11 mouse cellular contexts compared by ENCODE assay signal in the genomic region with DNA sequence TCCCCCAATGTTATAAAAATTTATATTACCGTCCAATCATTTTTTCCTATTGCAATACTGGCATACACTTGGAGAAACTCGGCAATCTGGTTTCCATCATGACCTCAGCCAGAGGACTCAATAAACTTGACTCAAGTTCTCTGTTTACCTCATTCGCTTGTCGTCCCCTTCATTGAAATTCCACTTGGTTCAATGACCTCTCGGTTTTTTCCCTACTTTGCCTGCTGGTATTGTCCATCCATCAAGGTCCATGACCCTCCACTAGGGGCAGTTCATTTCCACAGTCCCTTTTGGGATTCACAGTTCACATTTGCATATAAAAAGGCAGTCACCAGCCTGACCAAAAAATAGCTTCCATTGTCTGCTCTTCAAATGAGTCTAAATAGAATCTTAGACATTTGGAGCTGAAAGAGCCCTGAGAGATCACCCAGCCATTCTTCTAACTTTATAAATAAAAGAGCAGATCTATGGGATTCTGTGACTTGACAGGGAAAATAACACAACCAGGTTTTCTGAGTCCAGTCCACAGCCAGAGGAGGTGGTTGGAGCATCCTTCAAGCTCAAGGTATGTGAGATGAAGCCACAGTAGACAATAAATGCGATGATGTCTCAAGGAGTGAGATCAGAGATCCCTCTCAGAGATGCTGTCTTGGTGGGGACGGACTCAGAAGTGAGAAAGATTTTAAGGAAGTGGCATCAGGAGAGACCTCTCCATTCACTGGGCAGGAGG.
DNase-seq lines count a peak whose midpoint lies in the region; ATAC-seq and TF ChIP-seq lines count a peak whose summit lies in the region.
"Had no signal": no experiment of that assay in that cellular context is flagged by ENCODE, and none has a peak within 500 bp of the region (broad histone marks: within the 10 kb centered on the region; RNA-seq: fewer than 3 reads in every experiment).

No protein-coding gene starts in this region.

- H3K27me3 ChIP-seq in forebrain, embryonic 14.5 days (replicated peaks; ENCODE audit: control insufficient read depth, insufficient read depth, low read length) = no peaks in the 10 kb centered on the region
- no peaks in the 10 kb centered on the region for H3K27me3 ChIP-seq in forebrain, embryonic 16.5 days (replicated peaks; ENCODE audit: control insufficient read depth, insufficient read depth, low read length)
- no peaks in the 10 kb centered on the region for H3K27me3 ChIP-seq in embryonic facial prominence, embryonic 11.5 days (ENCODE audit: control insufficient read depth, insufficient read depth, low read length)
- H3K27me3 ChIP-seq: neural tube, embryonic 13.5 days had no signal

- no peaks in the 10 kb centered on the region for H3K36me3 ChIP-seq in forebrain, embryonic 14.5 days (ENCODE audit: control insufficient read depth, insufficient read depth, low read length)
- no peaks in the 10 kb centered on the region for H3K36me3 ChIP-seq in forebrain, embryonic 16.5 days (ENCODE audit: control insufficient read depth, insufficient read depth)
- H3K36me3 ChIP-seq in embryonic facial prominence, embryonic 11.5 days (replicated peaks; ENCODE audit: control insufficient read depth, insufficient read depth, low read depth, low read length) = no peaks in the 10 kb centered on the region
- H3K36me3 ChIP-seq: neural tube, embryonic 13.5 days had no signal

- no peaks in the 10 kb centered on the region for H3K9me3 ChIP-seq in forebrain, embryonic 14.5 days (replicated peaks; ENCODE audit: control insufficient read depth, low read length)
- H3K9me3 ChIP-seq in forebrain, embryonic 16.5 days (ENCODE audit: control insufficient read depth, low read length) = no peaks in the 10 kb centered on the region
- H3K9me3 ChIP-seq in embryonic facial prominence, embryonic 11.5 days (replicated peaks; ENCODE audit: control insufficient read depth, low read length) = no peaks in the 10 kb centered on the region
- H3K9me3 ChIP-seq: neural tube, embryonic 13.5 days had no signal

- H3K4me1 ChIP-seq in forebrain, embryonic 14.5 days (ENCODE audit: control insufficient read depth, insufficient read depth, low read length) = peaks cover 5% of the 10 kb centered on the region
- H3K4me1 ChIP-seq in forebrain, embryonic 16.5 days (replicated peaks; ENCODE audit: control insufficient read depth, insufficient read depth, low read length) = 0 out of 2 replicates have a peak, but pooled peaks cover 2% of the 10 kb centered on the region
- H3K4me1 ChIP-seq in embryonic facial prominence, embryonic 11.5 days (ENCODE audit: control insufficient read depth, insufficient read depth, low read length) = no peaks in the 10 kb centered on the region
- H3K4me1 ChIP-seq: neural tube, embryonic 13.5 days had no signal

- H3K27ac ChIP-seq in forebrain, embryonic 14.5 days (ENCODE audit: low read depth, low read length) = no peak overlapping the region
- H3K27ac ChIP-seq in forebrain, embryonic 16.5 days (ENCODE audit: low read length) = no peak overlapping the region
- H3K27ac ChIP-seq in layer of hippocampus, adult 2 months = no peak overlapping the region
- no peak overlapping the region for H3K27ac ChIP-seq in embryonic facial prominence, embryonic 11.5 days (replicated peaks; ENCODE audit: low read depth, low read length)
- H3K27ac ChIP-seq: neural tube, embryonic 13.5 days had no signal

- no peak overlapping the region for H3K4me2 ChIP-seq in forebrain, embryonic 14.5 days (ENCODE audit: low read length)
- no peak overlapping the region for H3K4me2 ChIP-seq in forebrain, embryonic 16.5 days (ENCODE audit: low read length)
- H3K4me2 ChIP-seq in embryonic facial prominence, embryonic 11.5 days (ENCODE audit: low read depth, low read length) = no peak overlapping the region
- H3K4me2 ChIP-seq: neural tube, embryonic 13.5 days had no signal

- DNase-seq in forebrain, embryonic 14.5 days (ENCODE audit: low spot score) = peak; percentile 41
- no peak for DNase-seq in layer of hippocampus, adult 2 months (ENCODE audit: low spot score in 2 of 2)
- no peak for DNase-seq in layer of hippocampus, adult 11-12 months (ENCODE audit: low spot score)
- peak; percentile 70 for DNase-seq in ES-CJ7 (ENCODE audit: low read depth, low spot score)
- DNase-seq in embryonic facial prominence, embryonic 11.5 days (ENCODE audit: low spot score) = peak; percentile 54
- no peak for DNase-seq in adrenal gland, postnatal 10 days
- DNase-seq in right cerebral cortex, postnatal 14 days = no peak
- DNase-seq: kidney, adult 18-20 months; right cerebral cortex, postnatal 25 days had no signal

- ATAC-seq in forebrain, embryonic 14.5 days = no peak
- ATAC-seq in forebrain, embryonic 16.5 days = no peak
- ATAC-seq in embryonic facial prominence, embryonic 11.5 days (replicated peaks; ENCODE audit: insufficient number of reproducible peaks, low FRiP score, low TSS enrichment, low read depth) = no peak

- peak; percentile 56 for TF ChIP-seq CTCF in layer of hippocampus, adult 2 months (conservative IDR thresholded peaks at IDR 0.05)

- 32% methylated on average over 7 of the region's 7 CpGs for WGBS in forebrain, embryonic 14.5 days
- WGBS in forebrain, embryonic 16.5 days = 44% methylated on average over 7 of the region's 7 CpGs
- WGBS in embryonic facial prominence, embryonic 11.5 days = 61% methylated on average over 7 of the region's 7 CpGs

- H3K4me3 ChIP-seq in forebrain, embryonic 14.5 days (ENCODE audit: low read depth, low read length) = no peak overlapping the region
- no peak overlapping the region for H3K4me3 ChIP-seq in forebrain, embryonic 16.5 days (replicated peaks; ENCODE audit: low read length)
- H3K4me3 ChIP-seq in layer of hippocampus, adult 2 months = no peak overlapping the region
- H3K4me3 ChIP-seq in embryonic facial prominence, embryonic 11.5 days (ENCODE audit: low read depth, low read length) = no peak overlapping the region
- H3K4me3 ChIP-seq: neural tube, embryonic 13.5 days had no signal

- no peak overlapping the region for H3K9ac ChIP-seq in forebrain, embryonic 14.5 days (ENCODE audit: low read length)
- no peak overlapping the region for H3K9ac ChIP-seq in forebrain, embryonic 16.5 days (replicated peaks; ENCODE audit: low read depth, low read length)
- no peak overlapping the region for H3K9ac ChIP-seq in embryonic facial prominence, embryonic 11.5 days (replicated peaks; ENCODE audit: low read length)
- H3K9ac ChIP-seq: neural tube, embryonic 13.5 days had no signal

Comparison
In these comparisons a context has a peak if more than half of its experiments do, and no peak if none do; other contexts are left out.
1. DNase-seq: peak in forebrain, embryonic 14.5 days (single experiment), ES-CJ7 (single experiment) and embryonic facial prominence, embryonic 11.5 days (single experiment); none in layer of hippocampus, adult 2 months (0 of 2), layer of hippocampus, adult 11-12 months (single experiment), adrenal gland, postnatal 10 days (single experiment) and right cerebral cortex, postnatal 14 days (single experiment).